Mouse (Mus musculus) inflammation-experienced regulatory T-cells, adult 6 months (primary cell): ENCODE data around the gene Fgf11. TPM values are rescaled to one million over a fixed set of nuclear protein-coding genes. Genes with fewer than 3 reads are reported as not detected.

Experiments used
- ATAC-seq: one replicate; pipeline ENCODE4 v1.8.0; 2017
- polyA plus RNA-seq, 3 experiments: library from polyadenylated mRNA; unstranded; fragments of 100-300 nt; shearing (Covaris generic); gene quantifications; one replicate each; pipeline ENCODE4 v1.2.1; 2017

Gene Fgf11
- polyA plus RNA-seq, 3 experiments from 2014 or later: not detected

- no peak for ATAC-seq
Observed at GRCm38 (mm10) chr11:69815155-69815554, 13.5 kb upstream of the Fgf11 start, which contains the start of gene Gm39566. Gene Gm39566 (minus strand): TSS chr11:69815298.

- no peak for ATAC-seq
Observed at GRCm38 (mm10) chr11:69810280-69810679, 8.6 kb upstream of the Fgf11 start.

GRCm38 (mm10) chr11:69807641-69808040 lies 6.0 kb upstream of the Fgf11 start:
- ATAC-seq: no peak

GRCm38 (mm10) chr11:69806378-69806777 lies 4.7 kb upstream of the Fgf11 start:
- ATAC-seq: no peak

- no peak for ATAC-seq
Observed at GRCm38 (mm10) chr11:69804972-69805909, 3.6 kb upstream of the Fgf11 start, which contains the start of gene Tmem102. Gene Tmem102 (minus strand): TSS chr11:69805624.

- ATAC-seq: no peak
Observed at GRCm38 (mm10) chr11:69804652-69804940, 2.9 kb upstream of the Fgf11 start.

GRCm38 (mm10) chr11:69803786-69804651 lies 2.4 kb upstream of the Fgf11 start:
- peak; percentile 63 for ATAC-seq

- no peak for ATAC-seq
Observed at GRCm38 (mm10) chr11:69803328-69803727, 1.7 kb upstream of the Fgf11 start.

- peak; percentile 36 for ATAC-seq
Observed at GRCm38 (mm10) chr11:69802648-69803105, 1.0 kb upstream of the Fgf11 start.

- no peak for ATAC-seq
Observed at GRCm38 (mm10) chr11:69800392-69801197, 1.1 kb downstream of the Fgf11 start.

GRCm38 (mm10) chr11:69800138-69800391 lies 1.6 kb downstream of the Fgf11 start:
- no peak for ATAC-seq

- ATAC-seq: no peak
Observed at GRCm38 (mm10) chr11:69799394-69800137, 2.1 kb downstream of the Fgf11 start.

- no peak for ATAC-seq
Observed at GRCm38 (mm10) chr11:69797924-69798323, 3.7 kb downstream of the Fgf11 start.

GRCm38 (mm10) chr11:69795983-69796435 lies 5.6 kb downstream of the Fgf11 start:
- ATAC-seq: no peak

GRCm38 (mm10) chr11:69795168-69795982 lies 6.3 kb downstream of the Fgf11 start, which contains the start of gene Chrnb1:
Gene Chrnb1 (minus strand): TSS chr11:69795943.
- peak; percentile 100 for ATAC-seq

GRCm38 (mm10) chr11:69793429-69793828 lies 8.2 kb downstream of the Fgf11 start:
- no peak for ATAC-seq

GRCm38 (mm10) chr11:69791420-69791819 lies 10.2 kb downstream of the Fgf11 start:
- ATAC-seq: no peak

GRCm38 (mm10) chr11:69789431-69789830 lies 12.2 kb downstream of the Fgf11 start:
- no peak for ATAC-seq

- ATAC-seq: no peak
Observed at GRCm38 (mm10) chr11:69787306-69787705, 14.4 kb downstream of the Fgf11 start.

GRCm38 (mm10) chr11:69784793-69785272 lies 16.8 kb downstream of the Fgf11 start:
- no peak for ATAC-seq

GRCm38 (mm10) chr11:69781828-69782227 lies 19.8 kb downstream of the Fgf11 start:
- ATAC-seq: no peak
